Comparison of ENCODE assay signal across 8 mouse cellular contexts in the genomic region with DNA sequence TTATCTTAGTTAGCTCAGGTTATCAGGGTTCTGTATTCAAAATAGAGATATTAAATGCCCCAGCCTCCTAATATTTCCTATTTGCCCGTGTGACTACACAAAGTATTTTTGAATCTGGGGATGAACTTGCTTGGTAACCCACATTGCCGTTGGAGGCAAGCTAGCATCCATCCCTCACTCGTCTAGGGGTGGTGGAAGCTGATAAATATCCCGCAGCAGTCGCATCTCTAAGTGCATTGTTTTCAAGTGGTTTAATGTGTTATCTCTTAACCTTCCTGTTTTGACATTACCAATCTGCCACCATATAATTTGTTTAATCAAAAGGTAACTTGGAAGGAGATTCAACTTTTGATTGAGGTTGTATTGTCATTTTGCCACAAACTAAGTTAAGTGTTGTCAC. TPM values are rescaled to one million over a fixed set of nuclear protein-coding genes. Genes with fewer than 3 reads are reported as not detected.
DNase-seq lines count a peak whose midpoint lies in the region; ATAC-seq and TF ChIP-seq lines count a peak whose summit lies in the region.

No protein-coding gene starts in this region.

- no peak for TF ChIP-seq CTCF in bone marrow, adult 2 months (IDR thresholded peaks at IDR 0.05; ENCODE audit: control insufficient read depth, insufficient read depth, low read length)

- no peak for TF ChIP-seq POLR2A in bone marrow, adult 2 months (IDR thresholded peaks at IDR 0.05; ENCODE audit: borderline replicate concordance, control insufficient read depth, low read depth, low read length)

- WGBS in heart, embryonic 15.5 days, result 0% methylated on average over 5 of the region's 5 CpGs
- WGBS in bone marrow, adult 2 months, result 4% methylated on average over 5 of the region's 5 CpGs
- under 1% methylated on average over 5 of the region's 5 CpGs for WGBS in hindbrain, embryonic 13.5 days
- 0% methylated on average over 5 of the region's 5 CpGs for WGBS in midbrain, embryonic 13.5 days

- no peaks in the 10 kb centered on the region for H3K36me3 ChIP-seq in heart, embryonic 15.5 days
- no peaks in the 10 kb centered on the region for H3K36me3 ChIP-seq in hindbrain, embryonic 13.5 days
- H3K36me3 ChIP-seq in midbrain, embryonic 13.5 days, result no peaks in the 10 kb centered on the region; the same call in 1 of the 2 replicates

- DNase-seq in heart, adult 11 months, result no peak
- DNase-seq in cerebellum, adult 9-11 months, result no peak
- no peak for DNase-seq in testis, postnatal 10 days (ENCODE audit: low spot score)

- H3K9me3 ChIP-seq in heart, embryonic 15.5 days (replicated peaks), result no peaks in the 10 kb centered on the region
- no peaks in the 10 kb centered on the region for H3K9me3 ChIP-seq in hindbrain, embryonic 13.5 days
- H3K9me3 ChIP-seq in midbrain, embryonic 13.5 days, result no peaks in the 10 kb centered on the region

- peak overlapping the region; percentile 96 for H3K4me3 ChIP-seq in heart, embryonic 15.5 days
- peak overlapping the region; percentile 90 for H3K4me3 ChIP-seq in bone marrow, adult 2 months (replicated peaks; ENCODE audit: control insufficient read depth, low read depth, low read length)
- peak overlapping the region; percentile 97 for H3K4me3 ChIP-seq in hindbrain, embryonic 13.5 days
- H3K4me3 ChIP-seq in midbrain, embryonic 13.5 days (replicated peaks), result peak overlapping the region; percentile 80

- H3K27me3 ChIP-seq in heart, embryonic 15.5 days, result no peaks in the 10 kb centered on the region
- H3K27me3 ChIP-seq in hindbrain, embryonic 13.5 days, result no peaks in the 10 kb centered on the region
- H3K27me3 ChIP-seq in midbrain, embryonic 13.5 days, result no peaks in the 10 kb centered on the region

- ATAC-seq in heart, embryonic 15.5 days (replicated peaks; ENCODE audit: insufficient number of reproducible peaks, insufficient read depth, low FRiP score, low read depth), result no peak
- ATAC-seq in hindbrain, embryonic 13.5 days (ENCODE audit: low FRiP score), result no peak
- no peak for ATAC-seq in midbrain, embryonic 13.5 days
- ATAC-seq in megakaryocyte-erythroid progenitor cell, adult 5-6 weeks (replicated peaks; ENCODE audit: low FRiP score, low TSS enrichment, poor library complexity, severe bottlenecking), result no peak

- peak overlapping the region; percentile 99 for H3K9ac ChIP-seq in heart, embryonic 15.5 days
- peak overlapping the region; percentile 100 for H3K9ac ChIP-seq in hindbrain, embryonic 13.5 days
- peak overlapping the region; percentile 98 for H3K9ac ChIP-seq in midbrain, embryonic 13.5 days (replicated peaks)

- peak overlapping the region; percentile 100; the same call in 1 of the 2 replicates for H3K27ac ChIP-seq in heart, embryonic 15.5 days
- H3K27ac ChIP-seq in bone marrow, adult 2 months (ENCODE audit: control insufficient read depth, insufficient read depth, low read depth, low read length, poor library complexity), result no peak overlapping the region
- 0 out of 2 replicates have a peak overlapping the region, but pooled peaks have one; percentile 100 for H3K27ac ChIP-seq in hindbrain, embryonic 13.5 days
- H3K27ac ChIP-seq in midbrain, embryonic 13.5 days, result peak overlapping the region; percentile 100

- peaks cover 35% of the 10 kb centered on the region for H3K4me1 ChIP-seq in heart, embryonic 15.5 days (replicated peaks)
- H3K4me1 ChIP-seq in bone marrow, adult 2 months (ENCODE audit: control insufficient read depth, insufficient read depth, low read length), result peaks cover 2% of the 10 kb centered on the region; the same call in 1 of the 2 replicates
- peaks cover 43% of the 10 kb centered on the region for H3K4me1 ChIP-seq in hindbrain, embryonic 13.5 days (replicated peaks)
- peaks cover 47% of the 10 kb centered on the region for H3K4me1 ChIP-seq in midbrain, embryonic 13.5 days (replicated peaks)

- peak overlapping the region; percentile 78 for H3K4me2 ChIP-seq in heart, embryonic 15.5 days
- peak overlapping the region; percentile 77 for H3K4me2 ChIP-seq in hindbrain, embryonic 13.5 days
- H3K4me2 ChIP-seq in midbrain, embryonic 13.5 days (replicated peaks), result peak overlapping the region; percentile 89

RNA-seq across cellular contexts. Expression of a gene that starts 2.2 kb away (rescaled TPM):
- polyA plus RNA-seq in heart, embryonic 15.5 days (2015; fragmentation: Nextera tagmentation; extraction: Ambion mirVana), result 38.2 and 40.0 TPM in 2 replicates
- 9.6 and 10.2 TPM in 2 replicates for polyA plus RNA-seq in bone marrow, adult 2 months (2011; ENCODE audit: insufficient read depth, insufficient read length, low replicate concordance, missing spikeins)
- 156 and 157 TPM in 2 replicates for polyA plus RNA-seq in hindbrain, embryonic 13.5 days (2015; fragmentation: Nextera tagmentation; extraction: Ambion mirVana)
- 170 and 172 TPM in 2 replicates for polyA plus RNA-seq in midbrain, embryonic 13.5 days (2015; fragmentation: Nextera tagmentation; extraction: Ambion mirVana)
- total RNA-seq in megakaryocyte-erythroid progenitor cell, adult 5-6 weeks (2014; fragmentation: Nextera tagmentation), result 34.1 and 54.9 TPM in 2 replicates
- total RNA-seq in megakaryocyte-erythroid progenitor cell, adult 5-6 weeks (2017), result 31.8 and 44.1 TPM in 2 replicates
